Mouse (Mus musculus) heart, adult 11 months (tissue): ENCODE measurements around the gene Olfr262.
"Not testable (repeated sequence)": the region's sequence is repeated elsewhere in the genome, so short reads cannot be mapped to it uniquely, and the experiment has no call there.

ENCODE experiments used
- DNase-seq: peaks from one replicate; pipeline ENCODE4 v3.0.0; 2022

The Olfr262 gene

DNA sequence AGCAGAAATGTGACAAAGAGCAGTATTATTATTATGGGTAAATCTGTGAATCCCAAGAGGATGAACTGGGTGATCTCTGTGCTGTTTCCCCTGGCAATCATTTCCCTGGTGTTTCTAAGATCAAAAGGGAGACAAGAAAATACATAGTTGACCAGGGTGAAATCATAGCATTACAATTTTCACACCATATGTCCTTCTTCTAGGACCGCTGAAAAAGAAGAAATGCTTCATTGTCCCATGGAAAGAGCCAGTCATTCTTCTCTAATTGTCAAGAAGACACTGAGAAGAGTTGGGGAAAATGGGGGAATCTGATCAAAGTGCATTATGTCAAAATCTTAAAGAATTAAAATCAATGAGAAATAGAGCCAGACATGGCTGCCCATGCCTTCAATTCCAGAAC is at the start of gene Olfr262:
TSS of gene Olfr262 (minus strand) at position 101 of the 400 bp plus-strand sequence.
- no peak for DNase-seq

DNA sequence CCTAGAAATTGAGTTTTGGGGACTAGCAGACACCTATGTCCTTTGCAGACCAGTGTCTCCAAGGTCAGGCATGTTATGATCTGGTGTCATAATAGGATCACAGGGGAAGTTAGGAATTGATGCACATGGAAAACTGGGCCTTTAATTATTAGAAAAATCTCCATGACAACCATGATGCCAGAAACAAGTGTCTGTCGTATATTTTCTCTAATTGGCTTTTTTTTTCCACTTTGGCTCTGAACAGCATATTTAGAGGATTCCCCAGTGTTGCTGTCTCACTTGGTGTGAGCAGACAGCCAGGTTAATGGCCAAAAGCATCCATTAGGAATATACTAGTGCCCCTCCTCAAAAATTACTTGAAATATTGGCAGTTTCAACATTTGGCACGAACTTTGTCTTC is 38.1 kb upstream of the Olfr262 start, which contains the start of gene Olfr1434:
TSS of gene Olfr1434 (plus strand) at position 301 of the 400 bp plus-strand sequence.
- no peak for DNase-seq

DNA sequence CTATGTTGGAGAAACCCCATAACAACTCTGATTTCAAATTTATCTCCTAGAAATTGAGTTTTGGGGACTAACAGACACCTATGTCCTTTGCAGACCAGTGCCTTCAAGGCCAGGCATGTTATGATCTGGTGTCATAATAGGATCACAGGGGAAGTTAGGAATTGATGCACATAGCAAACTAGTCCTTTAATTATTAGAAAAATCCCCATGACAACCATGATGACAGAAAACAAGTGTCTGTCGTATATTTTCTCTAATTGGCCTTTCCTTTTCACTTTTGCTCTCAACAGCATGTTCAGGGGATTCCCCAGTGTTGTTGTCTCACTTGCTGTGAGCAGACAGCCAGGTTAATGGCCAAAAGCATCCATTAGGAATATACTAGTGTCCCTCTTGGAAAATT is 19.3 kb upstream of the Olfr262 start, which contains the start of gene Olfr235:
TSS of gene Olfr235 (plus strand) at position 301 of the 400 bp plus-strand sequence.
- DNase-seq: no peak

DNA sequence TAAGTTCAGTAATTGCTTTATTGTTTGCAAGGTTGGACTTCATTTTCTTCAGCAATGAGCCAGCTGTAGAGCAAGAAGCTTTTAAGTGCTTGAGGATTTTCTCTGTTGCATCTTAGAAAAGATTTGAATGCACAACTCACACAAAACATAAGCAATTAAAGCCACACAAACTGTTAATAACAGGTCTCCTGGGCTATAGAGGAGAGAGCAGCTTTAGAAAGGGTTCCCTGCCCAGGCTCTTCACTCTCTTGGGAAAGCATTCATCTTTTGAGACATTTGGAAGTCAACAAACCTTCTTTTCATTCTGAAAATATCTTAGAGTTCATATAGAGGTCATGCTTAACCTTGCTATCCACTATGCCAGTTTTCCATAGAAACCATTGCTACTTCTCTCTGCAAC is 9.0 kb downstream of the Olfr262 start, which contains the start of gene Olfr1432:
TSS of gene Olfr1432 (minus strand) at position 101 of the 400 bp plus-strand sequence.
- not testable (repeated sequence) for DNase-seq

DNA sequence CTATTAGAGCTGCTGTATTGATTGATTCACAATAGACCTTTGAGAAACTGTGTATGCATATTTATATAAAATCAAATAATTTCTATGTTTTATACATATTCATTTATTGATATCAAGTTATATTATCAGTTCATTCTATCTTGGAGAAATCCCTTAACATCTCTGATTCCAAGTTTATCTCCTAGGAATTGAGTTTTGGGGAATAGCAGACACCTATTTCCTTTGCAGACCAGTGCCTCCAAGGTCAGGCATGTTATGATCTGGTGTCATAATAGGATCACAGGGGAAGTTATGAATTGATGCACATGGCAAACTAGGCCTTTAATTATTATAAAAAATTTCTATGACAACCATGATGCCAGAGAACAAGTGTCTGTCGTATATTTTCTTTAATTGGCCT is 41.1 kb downstream of the Olfr262 start, which contains the start of gene Olfr1431:
TSS of gene Olfr1431 (plus strand) at position 301 of the 400 bp plus-strand sequence.
- no peak for DNase-seq

DNA sequence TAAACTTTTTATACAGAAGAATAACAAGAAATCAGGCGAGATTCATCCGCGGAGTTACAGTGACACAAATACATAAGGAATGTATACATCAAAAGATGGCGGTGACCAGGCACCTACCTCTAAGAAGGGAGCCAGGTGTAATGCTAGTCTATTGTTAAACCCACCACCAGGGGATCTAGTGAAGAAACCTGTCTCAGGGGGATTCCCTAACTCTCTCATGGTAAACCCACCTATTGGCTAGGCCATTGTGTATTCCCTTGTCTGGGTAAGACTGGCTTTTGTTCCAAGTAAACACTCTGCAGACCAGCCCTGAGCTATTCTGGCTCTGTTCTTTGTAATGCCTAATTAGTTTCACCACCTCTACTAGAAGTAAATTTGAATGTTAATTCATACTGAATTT is 42.4 kb downstream of the Olfr262 start:
- DNase-seq: not testable (repeated sequence)
